Mouse (Mus musculus) testis, adult 2 months (tissue): Measurements from ENCODE around the gene Nphs1.
A peak's percentile ranks its signal among the peaks of the same experiment; 100 is the strongest.

Experiments used
- CTCF ChIP-seq: fragments of 200-500 bp; IDR thresholded peaks from 2 replicates; pipeline ENCODE4 v1.5.1; 2012; ENCODE audit warnings: low read depth, mild to moderate bottlenecking, inconsistent platforms, low read length, moderate library complexity; ENCODE audit not compliant: control insufficient read depth, insufficient read depth, insufficient replicate concordance
- POLR2A ChIP-seq: fragments of 200-500 bp; IDR thresholded peaks from 2 replicates; pipeline ENCODE4 v1.6.1; 2012; ENCODE audit warnings: low read depth, mild to moderate bottlenecking, inconsistent platforms, low read length, moderate library complexity; ENCODE audit not compliant: control insufficient read depth

DNA sequence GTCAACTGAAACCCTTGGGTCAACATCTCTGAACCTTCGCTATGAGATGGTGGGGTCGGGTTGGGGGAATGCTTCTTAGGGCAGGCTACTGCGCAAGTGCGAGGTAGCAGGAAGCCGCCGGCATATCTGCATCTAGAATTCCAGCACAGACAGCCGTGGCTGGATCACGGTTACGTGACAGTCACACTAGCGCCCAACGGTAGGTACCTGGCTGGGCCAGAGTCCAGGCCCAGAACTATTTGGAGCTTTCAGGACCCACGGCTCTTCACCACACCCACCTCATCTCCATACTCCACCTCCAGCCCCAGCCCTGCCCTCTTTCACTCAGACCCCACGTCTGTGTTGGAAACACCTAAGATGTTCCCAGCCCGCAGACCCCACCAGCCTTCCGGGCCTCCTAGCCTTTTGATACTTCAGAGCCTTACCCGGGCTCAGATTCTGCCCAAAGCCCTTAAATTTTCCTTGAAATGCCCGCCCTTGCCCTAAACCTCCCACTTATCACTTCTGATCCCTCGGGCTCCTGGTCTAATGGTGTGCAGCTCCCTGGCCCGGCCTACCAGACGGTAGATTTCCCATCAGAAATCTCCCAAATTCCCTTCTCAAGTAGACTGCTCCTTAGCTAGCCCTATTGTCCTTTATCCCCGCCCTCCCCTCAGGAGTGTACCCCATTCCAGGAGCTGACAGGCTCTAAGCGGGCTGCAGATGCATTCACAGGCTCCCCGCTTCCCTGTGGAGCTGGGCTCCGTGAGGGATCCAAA lies 57.1 kb downstream of the Nphs1 start:
- TF ChIP-seq CTCF = no peak
- peak; percentile 50; the same call in 1 of the 2 replicates for TF ChIP-seq POLR2A
